Mouse (Mus musculus) lung, adult 2 months (tissue): ENCODE results near the gene Dph3.

Source experiments
- CTCF ChIP-seq: fragments of 200-500 bp; IDR thresholded peaks from 2 replicates; pipeline ENCODE4 v1.5.1; 2011; ENCODE audit warnings: mild to moderate bottlenecking, low read length, control low read depth; ENCODE audit not compliant: insufficient read depth
- POLR2A ChIP-seq: fragments of 200-500 bp; IDR thresholded peaks from 2 replicates; pipeline ENCODE4 v1.6.1; 2011; ENCODE audit warnings: low read depth, mild to moderate bottlenecking, control low read depth, low read length, borderline replicate concordance; ENCODE audit errors: extremely low read depth

DNA sequence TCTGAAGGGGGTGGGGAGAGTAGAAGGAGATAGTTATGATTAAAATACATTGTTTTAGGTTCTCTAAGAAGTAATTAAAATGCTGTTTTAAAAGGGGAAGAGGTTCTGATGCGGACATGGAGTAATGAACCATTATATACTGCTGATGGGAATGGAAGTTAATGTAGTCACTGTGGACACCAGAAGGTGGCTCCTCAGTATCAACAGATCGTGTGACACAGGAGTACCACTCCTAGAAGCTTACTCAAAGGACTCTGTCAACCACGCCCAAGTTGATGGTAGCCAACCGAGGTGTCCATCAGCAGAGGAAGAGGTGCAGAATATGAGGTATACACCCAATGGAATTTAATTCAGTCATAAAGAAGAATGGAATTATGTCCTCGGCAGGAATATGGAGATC is 42.9 kb upstream of the Dph3 start:
- TF ChIP-seq CTCF (no peak), POLR2A (no peak)
